Mouse (Mus musculus) adrenal gland, postnatal 36 days (tissue): ENCODE results near the gene Xlr4b. TPM values are rescaled to one million over a fixed set of nuclear protein-coding genes. Genes with fewer than 3 reads are reported as not detected.
"Not testable (repeated sequence)": the region's sequence is repeated elsewhere in the genome, so short reads cannot be mapped to it uniquely, and the experiment has no call there.

Experiments
- DNase-seq, 2 experiments: peaks; one replicate each; pipeline ENCODE4 v3.0.0; 2021; ENCODE audit warnings: mixed read lengths in 1 of 2
- long read RNA-seq, 2 experiments: library from polyadenylated mRNA; stranded (forward); transcript quantifications; one replicate each; pipeline ENCODE4 v2.0.0; 2021; ENCODE audit warnings: borderline sequencing depth in 2 of 2
- total RNA-seq, 2 experiments: library from RNA; stranded (reverse); gene quantifications; 2 replicates each; pipeline ENCODE4 v1.2.3; 2021

Xlr4b gene
- under 1 TPM in 1 of 2 experiments, not detected in 1; 0.63 TPM for total RNA-seq
- long read RNA-seq, experiment 1, result 0 reads
- long read RNA-seq, experiment 2, result 0 reads

DNA sequence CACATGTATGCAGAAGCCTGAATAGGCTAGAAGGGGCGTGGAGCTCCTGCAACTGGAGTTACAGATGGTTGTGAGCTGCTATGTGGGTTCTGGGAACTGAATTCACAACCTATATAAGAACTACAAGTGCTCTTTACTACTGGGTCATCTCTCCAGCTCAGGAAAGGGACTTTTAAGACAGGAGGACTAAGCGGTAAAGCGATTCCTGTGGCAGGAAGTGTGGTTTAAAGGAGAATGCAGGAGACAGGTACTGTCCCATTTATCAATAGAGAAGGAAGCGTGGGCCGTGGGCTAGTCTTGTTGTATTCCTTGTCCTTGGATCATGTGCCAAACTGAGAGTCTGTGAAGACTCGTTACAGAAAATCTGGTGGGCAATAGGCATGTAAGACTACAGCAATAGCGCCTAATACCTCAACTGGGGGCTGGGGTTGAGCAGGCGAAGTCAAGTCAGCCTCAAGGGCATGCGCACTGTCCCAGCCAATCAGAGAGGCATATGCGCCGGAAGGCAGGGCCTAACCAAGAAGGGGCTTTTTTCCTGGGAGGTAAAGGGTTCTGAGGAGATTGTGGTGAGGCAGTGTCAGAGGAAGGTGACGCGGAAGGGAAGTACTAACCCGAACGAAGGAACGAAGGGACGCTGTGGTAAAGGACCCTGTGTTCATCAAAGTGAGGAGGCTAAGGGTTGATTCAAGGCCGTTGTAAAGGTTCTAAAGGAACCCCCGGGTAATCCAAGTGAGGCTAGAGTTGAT is at the start of gene Xlr4b:
Xlr4b (plus strand) TSS at position 515 of the 746 bp plus-strand sequence.
- not testable (repeated sequence) for DNase-seq

DNA sequence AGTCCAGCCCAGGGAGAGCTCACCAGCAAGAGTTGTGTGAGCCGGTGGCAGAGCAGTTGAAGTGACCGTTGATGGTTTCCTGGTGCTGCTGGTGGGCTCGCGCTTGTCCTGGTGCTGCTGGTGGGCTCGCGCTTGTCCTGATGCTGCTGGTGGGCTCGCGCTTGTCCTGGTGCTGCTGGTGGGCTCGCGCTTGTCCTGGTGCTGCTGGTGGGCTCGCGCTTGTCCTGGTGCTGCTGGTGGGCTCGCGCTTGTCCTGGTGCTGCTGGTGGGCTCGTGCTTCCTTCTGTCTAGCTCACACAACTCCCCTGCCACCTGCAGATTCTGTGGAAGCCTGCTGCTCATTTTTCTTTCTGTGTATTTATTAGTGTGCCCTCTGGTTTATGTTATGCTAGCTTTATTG is 37.2 kb upstream of the Xlr4b start, which contains the start of gene Spin2d:
Spin2d (minus strand) TSS at position 101 of the 400 bp plus-strand sequence.
- not testable (repeated sequence) for DNase-seq

DNA sequence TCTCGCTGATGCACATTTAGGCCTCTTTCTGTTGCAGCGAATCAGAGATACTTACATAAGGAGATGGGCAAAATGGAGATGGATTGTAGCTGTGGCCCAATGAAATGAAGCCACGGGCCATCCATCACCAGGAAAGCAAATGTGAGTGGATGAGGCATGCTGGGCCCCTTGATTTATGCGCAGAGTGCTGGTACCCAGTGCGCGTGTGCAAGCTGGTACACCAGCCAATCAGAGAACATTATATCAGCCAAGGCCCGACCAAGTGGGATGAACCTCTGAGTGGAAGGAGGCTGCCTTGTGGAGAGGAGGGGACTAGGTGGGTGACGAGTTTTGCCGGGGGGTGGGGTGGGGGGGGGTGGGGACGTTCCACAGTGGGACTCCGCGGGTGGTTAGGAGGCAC is 22.2 kb upstream of the Xlr4b start, which contains the start of gene Xlr3b:
Xlr3b (plus strand) TSS at position 274 of the 400 bp plus-strand sequence.
- peak in 1 of 2 experiments; percentile 19 for DNase-seq

DNA sequence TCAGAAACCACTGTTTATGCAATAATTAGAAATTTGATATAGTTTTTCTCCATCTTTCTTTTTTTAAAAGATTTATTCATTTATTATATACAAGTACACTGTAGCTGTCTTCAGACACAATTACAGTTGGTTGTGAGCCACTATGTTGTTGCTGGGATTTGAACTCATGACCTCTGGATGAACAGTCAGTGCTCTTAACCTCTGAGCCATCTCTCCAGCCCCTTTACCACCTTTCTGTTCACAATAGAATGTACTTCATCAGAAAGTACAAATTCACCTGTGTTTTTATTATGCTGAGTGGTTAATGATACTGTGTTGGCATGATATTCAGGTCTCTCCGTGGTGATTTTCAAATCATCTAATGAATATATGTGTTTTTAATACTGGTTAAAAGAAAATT is 11.2 kb downstream of the Xlr4b start:
- DNase-seq, result no peak

DNA sequence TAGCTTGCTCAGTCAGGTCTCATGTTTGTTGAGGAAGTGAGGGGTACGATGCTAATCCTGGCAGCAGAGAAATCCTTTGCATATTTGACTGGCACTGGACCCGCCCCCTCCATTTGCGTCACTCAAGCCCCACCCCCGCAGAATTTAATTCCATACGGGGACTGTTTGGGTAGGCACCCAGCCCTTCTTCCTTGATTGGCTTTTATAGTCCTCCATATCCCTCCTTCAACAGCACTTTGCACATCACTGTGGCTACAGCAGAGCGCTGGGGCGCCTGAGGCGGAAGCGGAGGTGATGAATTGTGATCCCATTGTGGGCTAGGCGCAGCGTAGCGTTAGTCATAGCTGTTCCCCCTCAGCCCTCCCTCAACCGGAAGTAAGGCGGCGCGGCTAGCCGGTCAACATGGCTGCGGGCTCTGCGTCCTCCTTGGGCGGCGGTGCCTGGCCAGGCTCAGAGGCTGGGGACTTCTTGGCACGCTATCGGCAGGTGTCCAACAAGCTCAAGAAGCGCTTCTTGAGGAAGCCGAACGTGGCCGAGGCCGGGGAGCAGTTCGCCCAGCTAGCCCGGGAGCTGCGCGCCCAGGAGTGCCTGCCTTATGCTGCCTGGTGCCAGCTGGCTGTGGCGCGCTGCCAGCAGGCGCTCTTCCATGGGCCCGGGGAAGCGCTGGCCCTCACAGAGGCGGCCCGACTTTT is 13.9 kb downstream of the Xlr4b start, which contains the start of gene F8a:
F8a (plus strand) TSS at position 378 of the 692 bp plus-strand sequence.
- peak; percentile 81 to 88 for DNase-seq

DNA sequence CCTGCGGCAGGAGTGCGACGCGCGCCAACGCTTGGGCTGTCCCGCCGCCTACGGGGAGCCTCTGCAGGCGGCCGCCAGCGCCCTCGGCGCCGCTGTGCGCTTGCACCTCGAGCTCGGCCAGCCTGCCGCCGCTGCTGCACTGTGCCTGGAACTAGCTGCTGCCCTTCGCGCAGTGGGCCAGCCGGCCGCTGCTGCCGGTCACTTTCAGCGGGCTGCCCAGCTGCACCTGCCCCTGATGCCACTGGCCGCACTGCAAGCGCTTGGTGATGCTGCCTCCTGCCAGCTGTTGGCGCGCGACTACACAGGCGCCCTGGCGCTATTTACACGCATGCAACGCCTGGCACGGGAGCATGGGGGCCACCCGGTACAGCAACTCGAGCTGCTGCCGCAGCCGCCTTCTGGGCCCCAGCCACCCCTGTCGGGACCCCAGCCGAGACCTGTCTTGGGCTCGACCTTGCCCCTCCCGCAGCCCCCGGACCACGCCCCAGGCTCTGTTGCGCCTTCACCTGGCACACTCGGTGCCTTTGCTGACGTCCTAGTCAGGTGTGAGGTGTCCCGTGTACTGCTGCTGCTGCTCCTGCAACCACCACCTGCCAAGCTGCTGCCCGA is 14.6 kb downstream of the Xlr4b start:
- DNase-seq, result peak; percentile 61 to 68

DNA sequence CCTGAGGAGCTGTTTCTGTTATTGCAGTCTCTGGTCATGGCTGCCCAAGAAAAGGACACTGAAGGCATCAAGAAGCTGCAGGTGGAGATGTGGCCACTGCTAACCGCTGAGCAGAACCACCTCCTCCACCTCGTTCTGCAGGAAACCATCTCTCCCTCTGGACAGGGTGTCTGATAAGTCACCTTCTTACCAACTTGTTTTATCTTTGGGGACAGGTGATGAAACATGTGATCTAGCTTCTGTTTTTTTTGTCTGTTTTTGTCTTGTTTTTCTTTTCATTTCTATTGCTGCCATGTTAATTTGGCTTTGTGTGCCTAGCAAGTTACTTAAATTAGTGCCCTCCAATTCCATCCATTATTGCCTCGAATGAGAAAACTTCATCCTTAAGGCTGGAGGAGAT is 15.2 kb downstream of the Xlr4b start:
- DNase-seq, result no peak

DNA sequence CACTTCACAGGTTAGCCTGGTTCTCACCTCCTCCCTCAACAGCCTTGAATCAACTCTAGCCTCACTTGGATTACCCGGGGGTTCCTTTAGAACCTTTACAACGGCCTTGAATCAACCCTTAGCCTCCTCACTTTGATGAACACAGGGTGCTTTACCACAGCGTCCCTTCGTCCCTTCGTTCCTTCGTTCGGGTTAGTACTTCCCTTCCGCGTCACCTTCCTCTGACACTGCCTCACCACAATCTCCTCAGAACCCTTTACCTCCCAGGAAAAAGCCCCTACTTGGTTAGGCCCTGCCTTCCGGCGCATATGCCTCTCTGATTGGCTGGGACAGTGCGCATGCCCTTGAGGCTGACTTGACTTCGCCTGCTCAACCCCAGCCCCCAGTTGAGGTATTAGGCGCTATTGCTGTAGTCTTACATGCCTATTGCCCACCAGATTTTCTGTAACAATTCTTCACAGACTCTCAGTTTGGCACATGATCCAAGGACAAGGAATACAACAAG is 28.7 kb downstream of the Xlr4b start, which contains the start of gene Xlr4c:
Xlr4c (minus strand) TSS at position 310 of the 505 bp plus-strand sequence.
- not testable (repeated sequence) for DNase-seq

DNA sequence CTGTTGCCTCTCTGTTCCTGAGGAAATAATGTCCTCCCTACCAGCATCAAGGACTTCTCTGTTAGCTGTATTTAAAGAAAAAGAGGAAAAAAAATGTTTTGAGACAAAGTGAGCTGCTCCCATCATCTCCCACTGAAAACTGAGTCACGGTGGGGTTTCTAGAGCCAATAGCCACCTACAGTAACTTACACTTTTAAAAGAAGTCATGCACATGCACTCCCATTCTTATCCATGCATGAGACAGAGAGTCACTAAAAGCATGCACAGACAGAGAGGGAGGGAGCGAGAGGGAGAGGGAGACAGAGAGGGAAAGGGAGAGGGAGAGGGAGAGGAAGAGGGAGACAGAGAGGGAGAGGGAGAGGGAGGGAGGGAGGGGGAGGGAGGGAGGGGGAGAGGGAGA is 48.3 kb downstream of the Xlr4b start:
- DNase-seq, result not testable (repeated sequence)

DNA sequence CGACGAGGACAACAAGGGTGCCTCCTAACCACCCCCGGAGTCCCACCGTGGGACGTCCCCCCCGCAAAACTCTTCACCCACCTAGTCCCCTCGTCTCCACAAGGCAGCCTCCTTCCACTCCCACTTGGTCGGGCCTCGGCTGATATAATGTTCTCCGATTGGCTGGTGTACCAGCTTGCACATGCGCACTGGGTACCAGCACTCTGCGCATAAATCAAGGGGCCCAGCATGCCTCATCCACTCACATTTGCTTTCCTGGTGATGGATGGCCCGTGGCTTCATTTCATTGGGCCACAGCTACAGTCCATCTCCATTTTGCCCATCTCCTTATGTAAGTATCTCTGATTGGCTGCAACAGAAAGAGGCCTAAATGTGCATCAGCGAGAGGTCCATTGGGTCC is 51.1 kb downstream of the Xlr4b start, which contains the start of gene Xlr3c:
Xlr3c (minus strand) TSS at position 121 of the 400 bp plus-strand sequence.
- DNase-seq, result not testable (repeated sequence)

Other genes starting within 250 kb of the Xlr4b start
- 1 to 10 TPM; 3.4 TPM for gene Zfp185, start 227.0 kb upstream of the Xlr4b start, total RNA-seq
- gene Pnma5, start 177.2 kb upstream of the Xlr4b start, total RNA-seq, result under 1 TPM; 0.10 to 0.30 TPM
- under 1 TPM; 0.10 to 0.13 TPM for gene Pnma3, start 149.5 kb upstream of the Xlr4b start, total RNA-seq
- gene Xlr4a, start 131.9 kb upstream of the Xlr4b start, total RNA-seq, result 1 to 10 TPM in 1 of 2 experiments, under 1 TPM in 1; 0.53 to 1.2 TPM
- under 1 TPM; 0.53 to 0.76 TPM for gene Xlr3a, start 117.2 kb upstream of the Xlr4b start, total RNA-seq
- gene Gm14685, start 97.3 kb upstream of the Xlr4b start, total RNA-seq, result under 1 TPM in 1 of 2 experiments, not detected in 1; 0.13 TPM
- not detected for gene Xlr5b, start 65.5 kb upstream of the Xlr4b start, total RNA-seq
- under 1 TPM in 1 of 2 experiments, not detected in 1; 0.10 TPM for gene DXBay18, start 64.9 kb upstream of the Xlr4b start, total RNA-seq
- not detected for gene Spin2d, start 37.3 kb upstream of the Xlr4b start, total RNA-seq
- 10 to 100 TPM in 1 of 2 experiments, 1 to 10 TPM in 1; 5.4 to 10.2 TPM for gene Xlr3b, start 22.1 kb upstream of the Xlr4b start, total RNA-seq
- 10 to 100 TPM in 1 of 2 experiments, 1 to 10 TPM in 1; 9.0 to 10.1 TPM for gene F8a, start 14.0 kb downstream of the Xlr4b start, total RNA-seq
- under 1 TPM in 1 of 2 experiments, not detected in 1; 0.99 TPM for gene Xlr4c, start 28.8 kb downstream of the Xlr4b start, total RNA-seq
- gene Xlr3c, start 51.1 kb downstream of the Xlr4b start, total RNA-seq, result under 1 TPM in 1 of 2 experiments, not detected in 1; 0.26 TPM
- not detected for gene Xlr5a, start 78.6 kb downstream of the Xlr4b start, total RNA-seq
- gene Xlr5c, start 78.6 kb downstream of the Xlr4b start, total RNA-seq, result not detected
- not detected for gene Gm45015, start 122.5 kb downstream of the Xlr4b start, total RNA-seq
- gene Zfp275, start 128.3 kb downstream of the Xlr4b start, total RNA-seq, result 10 to 100 TPM; 22.5 to 24.5 TPM
- gene Gm18336, start 184.4 kb downstream of the Xlr4b start, total RNA-seq, result not detected
- gene Zfp92, start 196.8 kb downstream of the Xlr4b start, total RNA-seq, result under 1 TPM; 0.43 to 0.60 TPM
- gene Trex2, start 221.0 kb downstream of the Xlr4b start, total RNA-seq, result not detected
- 10 to 100 TPM; 30.0 to 31.5 TPM for gene Haus7, start 244.7 kb downstream of the Xlr4b start, total RNA-seq